Mouse (Mus musculus): ENCODE measurements around the gene Cd55. TPM values are rescaled to one million over a fixed set of nuclear protein-coding genes. Genes with fewer than 3 reads are reported as not detected.
"Not testable (repeated sequence)": the region's sequence is repeated elsewhere in the genome, so short reads cannot be mapped to it uniquely, and the experiment has no call there.

Gene Cd55
- polyA plus RNA-seq, 1 experiment from 2014 or later = 15.1 TPM

DNA sequence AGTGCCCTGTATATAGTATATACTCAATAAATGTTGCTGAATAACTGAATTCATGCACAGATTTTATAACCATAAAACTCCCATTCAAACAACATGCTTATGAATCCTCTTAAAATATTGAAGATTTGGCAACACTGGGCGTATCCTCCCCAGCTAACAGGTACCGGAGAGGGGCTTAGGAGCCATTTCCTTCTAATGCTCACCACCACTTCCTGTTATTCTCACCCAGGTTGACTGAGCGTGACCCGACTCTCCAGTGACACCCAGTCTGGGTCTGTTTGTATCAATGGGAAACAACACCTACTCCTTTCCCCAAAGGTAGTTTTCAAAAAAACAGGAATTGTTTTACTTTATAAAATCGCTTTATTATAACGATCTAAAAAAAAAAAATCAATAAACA lies 12.4 kb upstream of the Cd55 start:
- no peak overlapping the region for H3K4me2 ChIP-seq
- H3K36me3 ChIP-seq = no peaks in the 10 kb centered on the region
- H3K9ac ChIP-seq = no peak overlapping the region
- H3K4me1 ChIP-seq (replicated peaks) = no peaks in the 10 kb centered on the region
- no peak overlapping the region for H3K27ac ChIP-seq
- H3K27me3 ChIP-seq = no peaks in the 10 kb centered on the region
- no peaks in the 10 kb centered on the region for H3K9me3 ChIP-seq (replicated peaks)
- WGBS = 77% methylated on average over 6 of the region's 6 CpGs
- H3K4me3 ChIP-seq = no peak overlapping the region
- no peak for ATAC-seq (replicated peaks; ENCODE audit: insufficient number of reproducible peaks, insufficient read depth, low FRiP score, low read depth)

DNA sequence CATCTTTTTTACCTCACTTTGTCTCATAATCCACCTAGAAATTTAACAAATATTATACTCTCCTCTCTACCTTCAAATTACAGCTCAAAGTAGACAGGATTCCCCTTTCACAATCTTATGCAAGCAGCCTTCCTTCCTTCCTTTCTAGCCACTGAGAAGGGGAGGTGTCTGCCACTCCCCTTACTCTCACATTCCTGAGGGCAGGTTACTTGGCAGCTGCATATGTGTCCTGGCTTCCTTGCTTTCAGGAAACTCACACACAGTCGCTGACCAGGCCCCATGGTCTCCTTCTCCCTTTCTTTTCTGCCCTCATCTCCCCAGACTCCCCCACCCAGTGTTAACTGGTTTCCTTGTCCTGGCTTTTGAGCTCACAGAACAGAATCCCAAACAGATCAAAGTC lies 11.7 kb upstream of the Cd55 start:
- no peak overlapping the region for H3K4me2 ChIP-seq
- no peaks in the 10 kb centered on the region for H3K4me1 ChIP-seq (replicated peaks)
- no peaks in the 10 kb centered on the region for H3K27me3 ChIP-seq
- WGBS = 17% methylated on average over 1 of the region's 1 CpGs
- no peaks in the 10 kb centered on the region for H3K9me3 ChIP-seq (replicated peaks)
- no peak overlapping the region for H3K9ac ChIP-seq
- no peaks in the 10 kb centered on the region for H3K36me3 ChIP-seq
- ATAC-seq (replicated peaks; ENCODE audit: insufficient number of reproducible peaks, insufficient read depth, low FRiP score, low read depth) = no peak; the same call in 1 of the 2 replicates
- no peak overlapping the region for H3K4me3 ChIP-seq
- H3K27ac ChIP-seq = no peak overlapping the region

DNA sequence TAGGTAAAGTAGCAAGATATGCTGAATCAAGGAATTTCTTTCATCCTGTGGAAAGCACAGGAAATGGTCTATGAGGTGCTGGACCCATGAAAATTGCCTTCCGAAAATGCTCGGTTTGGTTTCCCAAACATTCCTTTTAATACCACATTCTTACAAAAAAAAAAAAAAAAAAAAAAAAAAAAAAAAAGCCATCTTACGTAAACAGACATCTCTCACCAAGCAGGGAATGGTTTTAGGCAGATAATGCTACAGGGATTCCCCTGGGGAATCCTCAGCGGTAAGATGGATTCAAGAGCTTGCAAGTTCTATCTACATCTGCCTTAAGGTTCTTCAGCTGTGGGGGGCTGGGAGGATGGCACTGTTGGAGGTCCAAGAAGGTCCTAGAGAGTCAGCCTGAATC lies 7.5 kb upstream of the Cd55 start:
- no peak overlapping the region for H3K4me3 ChIP-seq
- no peak for ATAC-seq (replicated peaks; ENCODE audit: insufficient number of reproducible peaks, insufficient read depth, low FRiP score, low read depth)
- H3K36me3 ChIP-seq = no peaks in the 10 kb centered on the region
- no peaks in the 10 kb centered on the region for H3K4me1 ChIP-seq (replicated peaks)
- no peaks in the 10 kb centered on the region for H3K27me3 ChIP-seq
- no peak overlapping the region for H3K9ac ChIP-seq
- no peaks in the 10 kb centered on the region for H3K9me3 ChIP-seq (replicated peaks)
- no peak overlapping the region for H3K4me2 ChIP-seq
- H3K27ac ChIP-seq = no peak overlapping the region
- WGBS = 77% methylated on average over 4 of the region's 4 CpGs

DNA sequence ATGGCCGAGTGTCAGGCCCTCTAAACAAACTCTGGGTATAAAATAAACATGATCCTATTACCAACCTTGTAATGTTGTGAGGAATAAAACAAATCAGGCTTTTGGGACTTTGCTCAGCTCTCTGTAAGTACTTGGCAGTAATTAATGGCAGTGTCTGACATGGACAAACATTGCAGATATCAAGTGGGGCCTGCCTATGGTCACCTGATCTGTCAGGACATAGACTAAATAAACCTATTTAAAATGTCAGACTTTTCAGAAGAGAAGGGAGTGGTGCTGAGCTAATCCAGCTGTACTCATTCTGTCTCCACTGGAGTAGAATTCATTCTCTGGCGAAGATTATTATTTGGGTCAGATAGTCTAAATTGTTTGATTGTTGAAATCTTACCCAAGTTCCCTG lies 4.9 kb upstream of the Cd55 start:
- Histone ChIP-seq H3K27ac (no peak overlapping the region), H3K4me3 (no peak overlapping the region), H3K27me3 (no peaks in the 10 kb centered on the region), H3K4me2 (no peak overlapping the region), H3K36me3 (no peaks in the 10 kb centered on the region), H3K4me1 (replicated peaks) (peaks cover 5% of the 10 kb centered on the region; the same call in 1 of the 2 replicates), H3K9ac (no peak overlapping the region), H3K9me3 (replicated peaks) (no peaks in the 10 kb centered on the region)
- WGBS = 43% methylated on average over 2 of the region's 2 CpGs
- no peak for ATAC-seq (replicated peaks; ENCODE audit: insufficient number of reproducible peaks, insufficient read depth, low FRiP score, low read depth)

- no peak overlapping the region for H3K4me2 ChIP-seq
- no peak overlapping the region for H3K27ac ChIP-seq
- H3K27me3 ChIP-seq = no peaks in the 10 kb centered on the region
- peaks cover 5% of the 10 kb centered on the region for H3K4me1 ChIP-seq (replicated peaks)
- no peak for ATAC-seq (replicated peaks; ENCODE audit: insufficient number of reproducible peaks, insufficient read depth, low FRiP score, low read depth)
- no peak overlapping the region for H3K9ac ChIP-seq
- no peaks in the 10 kb centered on the region for H3K36me3 ChIP-seq
- no peak overlapping the region for H3K4me3 ChIP-seq
- no peaks in the 10 kb centered on the region for H3K9me3 ChIP-seq (replicated peaks)
Measured at GRCm38 (mm10) chr1:130464173-130464572, 1.6 kb upstream of the Cd55 start.

DNA sequence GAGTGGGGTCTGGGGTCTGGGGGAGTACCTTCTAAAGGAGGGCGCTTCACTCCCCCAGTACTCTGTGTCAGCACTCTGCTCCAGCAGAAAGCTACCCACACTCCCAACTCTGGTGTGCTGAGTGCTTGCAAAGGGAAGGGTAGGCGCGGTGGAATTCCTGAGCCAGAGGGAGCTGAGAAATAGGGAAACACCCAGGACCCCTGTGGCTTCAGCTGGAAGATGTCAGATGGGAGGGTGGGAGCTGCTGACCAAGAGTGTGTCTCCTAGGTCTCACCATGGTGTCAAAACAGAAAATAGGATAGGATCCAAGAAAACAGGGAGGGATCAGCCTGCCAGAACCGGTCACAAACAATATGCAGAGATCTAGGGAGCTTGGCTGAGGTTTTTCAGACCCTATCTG lies 323 bp upstream of the Cd55 start:
- Histone ChIP-seq H3K36me3 (no peaks in the 10 kb centered on the region), H3K9ac (peak overlapping the region; percentile 52), H3K27me3 (no peaks in the 10 kb centered on the region), H3K4me1 (replicated peaks) (peaks cover 5% of the 10 kb centered on the region), H3K9me3 (replicated peaks) (no peaks in the 10 kb centered on the region), H3K27ac (peak overlapping the region; percentile 68), H3K4me3 (peak overlapping the region; percentile 83), H3K4me2 (peak overlapping the region; percentile 96)
- no peak; the same call in 1 of the 2 replicates for ATAC-seq (replicated peaks; ENCODE audit: insufficient number of reproducible peaks, insufficient read depth, low FRiP score, low read depth)
- WGBS = 7% methylated on average over 4 of the region's 4 CpGs

DNA sequence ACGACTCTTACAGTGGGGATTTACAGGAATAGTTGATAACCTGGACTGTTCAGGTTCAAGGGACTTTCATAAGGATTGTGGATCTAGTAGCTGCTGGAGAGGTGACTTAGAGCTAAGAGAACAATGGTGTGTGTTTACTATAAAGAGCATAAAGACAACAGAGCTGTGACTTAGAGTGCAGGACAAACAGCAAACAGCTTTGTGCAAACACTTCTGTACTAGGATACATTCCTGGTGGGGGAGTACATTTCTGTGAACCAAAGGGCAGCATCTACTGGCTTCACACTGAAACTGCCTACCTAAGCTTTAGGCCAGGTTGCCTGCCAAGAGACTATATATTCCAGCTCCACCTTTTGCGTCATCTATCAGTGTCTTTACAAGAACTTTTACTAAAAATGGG lies 7.4 kb downstream of the Cd55 start:
- Histone ChIP-seq H3K27me3 (no peaks in the 10 kb centered on the region), H3K9me3 (replicated peaks) (no peaks in the 10 kb centered on the region), H3K36me3 (no peaks in the 10 kb centered on the region), H3K4me3 (no peak overlapping the region), H3K4me1 (replicated peaks) (no peaks in the 10 kb centered on the region), H3K4me2 (no peak overlapping the region), H3K9ac (no peak overlapping the region), H3K27ac (no peak overlapping the region)
- ATAC-seq (replicated peaks; ENCODE audit: insufficient number of reproducible peaks, insufficient read depth, low FRiP score, low read depth) = no peak
- 75% methylated on average over 2 of the region's 2 CpGs for WGBS

DNA sequence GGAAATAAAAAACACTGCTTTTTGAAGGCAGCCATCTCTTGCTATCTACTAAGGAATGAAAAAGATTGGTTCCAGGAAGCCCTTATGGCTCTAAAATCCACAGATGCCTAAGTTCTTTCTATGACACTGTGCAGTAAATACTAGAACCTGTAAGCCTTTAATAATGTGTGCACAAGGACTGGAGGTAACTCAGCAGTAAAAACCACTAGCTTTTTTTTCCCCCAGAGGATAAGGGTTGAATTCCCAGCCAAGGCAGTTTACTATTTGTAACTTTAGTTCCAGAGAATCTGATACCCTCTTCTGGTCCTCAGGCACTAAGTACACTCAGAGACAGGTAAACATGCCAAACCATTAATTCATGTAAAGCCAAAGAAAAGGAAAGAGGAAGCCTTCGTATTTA lies 19.6 kb downstream of the Cd55 start:
- H3K27ac ChIP-seq; H3K4me1 ChIP-seq (replicated peaks); H3K4me2 ChIP-seq; H3K9me3 ChIP-seq (replicated peaks); H3K9ac ChIP-seq; H3K4me3 ChIP-seq; H3K27me3 ChIP-seq; ATAC-seq (replicated peaks; ENCODE audit: insufficient number of reproducible peaks, insufficient read depth, low FRiP score, low read depth); H3K36me3 ChIP-seq: not testable (repeated sequence)
- 64% methylated on average over 1 of the region's 1 CpGs for WGBS

DNA sequence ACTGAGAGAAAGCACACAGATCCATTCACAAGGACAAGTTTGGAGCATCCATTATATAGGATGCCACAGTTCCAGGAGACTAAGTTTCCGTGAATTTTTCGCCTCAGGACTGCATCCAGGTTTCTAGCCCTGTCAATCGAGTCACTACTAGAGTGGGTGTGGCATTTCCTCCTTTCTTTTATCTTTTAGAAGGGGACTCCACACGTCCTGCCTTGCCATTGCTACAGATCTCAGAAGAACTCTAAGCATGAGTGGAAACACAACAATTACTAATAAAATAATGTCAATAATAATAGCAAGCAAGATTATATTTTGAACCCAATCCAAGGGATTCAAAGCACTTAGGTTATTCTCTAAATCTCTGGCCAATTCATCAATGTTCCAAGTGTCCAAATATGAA lies 31.6 kb downstream of the Cd55 start:
- no peak overlapping the region for H3K4me3 ChIP-seq
- WGBS = 72% methylated on average over 4 of the region's 4 CpGs
- no peaks in the 10 kb centered on the region for H3K9me3 ChIP-seq (replicated peaks)
- no peaks in the 10 kb centered on the region for H3K36me3 ChIP-seq
- no peaks in the 10 kb centered on the region for H3K27me3 ChIP-seq
- no peak overlapping the region for H3K4me2 ChIP-seq
- H3K27ac ChIP-seq = no peak overlapping the region
- no peaks in the 10 kb centered on the region for H3K4me1 ChIP-seq (replicated peaks)
- ATAC-seq (replicated peaks; ENCODE audit: insufficient number of reproducible peaks, insufficient read depth, low FRiP score, low read depth) = no peak
- H3K9ac ChIP-seq = no peak overlapping the region

DNA sequence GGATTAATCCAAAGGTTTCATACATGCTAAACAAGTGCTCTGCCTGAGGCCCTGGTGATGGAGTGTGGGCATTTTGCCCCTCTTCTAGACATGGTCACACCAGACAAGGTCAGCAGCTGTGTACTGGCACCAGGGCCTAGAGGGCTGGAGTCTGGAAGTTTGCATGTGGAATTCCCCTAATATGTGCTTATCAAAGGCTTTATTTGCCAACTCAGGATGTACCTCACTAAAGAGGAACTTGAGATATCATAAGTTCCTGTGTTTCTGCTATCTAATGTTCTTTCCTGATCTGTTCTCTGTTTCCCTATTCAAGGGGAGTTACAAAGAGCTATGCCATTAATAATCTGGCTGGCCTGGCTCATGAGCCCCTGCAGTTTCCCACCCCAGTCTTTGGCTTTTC lies 33.9 kb downstream of the Cd55 start:
- H3K27me3 ChIP-seq; H3K4me2 ChIP-seq; H3K9me3 ChIP-seq (replicated peaks); H3K27ac ChIP-seq; H3K9ac ChIP-seq; H3K4me3 ChIP-seq; H3K36me3 ChIP-seq; H3K4me1 ChIP-seq (replicated peaks): not testable (repeated sequence)
- peak; percentile 58 for ATAC-seq (replicated peaks; ENCODE audit: insufficient number of reproducible peaks, insufficient read depth, low FRiP score, low read depth)

GRCm38 (mm10) chr1:130427175-130427853 lies 35.2 kb downstream of the Cd55 start:
- H3K4me3 ChIP-seq; ATAC-seq (replicated peaks; ENCODE audit: insufficient number of reproducible peaks, insufficient read depth, low FRiP score, low read depth); H3K4me2 ChIP-seq; H3K36me3 ChIP-seq; H3K4me1 ChIP-seq (replicated peaks); H3K9me3 ChIP-seq (replicated peaks); H3K27me3 ChIP-seq; H3K9ac ChIP-seq; H3K27ac ChIP-seq: not testable (repeated sequence)
- WGBS = 60% methylated on average over 3 of the region's 3 CpGs

DNA sequence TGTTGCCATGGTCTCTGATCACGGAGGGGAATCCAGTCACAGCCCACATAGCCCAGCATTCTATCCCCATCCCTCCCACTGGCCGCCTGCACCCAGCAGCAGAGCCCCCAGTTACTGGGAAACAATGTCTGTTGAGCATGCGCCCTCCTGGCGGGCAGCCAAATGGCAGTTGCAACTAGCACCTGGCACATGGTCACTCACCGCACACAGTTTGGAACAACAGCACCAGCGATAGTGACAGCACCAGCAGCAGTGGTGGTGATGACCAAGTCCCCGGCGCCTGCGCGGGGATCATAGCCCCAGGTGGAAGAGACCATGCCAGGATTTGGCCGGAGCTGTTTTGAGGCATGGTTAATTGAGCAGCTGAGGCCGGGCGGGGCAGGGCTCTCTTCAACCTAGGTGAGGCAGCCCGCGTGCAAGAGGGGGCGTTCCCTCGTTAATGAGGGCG lies 39.9 kb downstream of the Cd55 start, which contains the start of gene Cd55b:
TSS of gene Cd55b (minus strand) at position 346 of the 448 bp plus-strand sequence.
- H3K4me2 ChIP-seq = peak within 1 kb of the TSS; percentile 40; the same call in 1 of the 2 replicates
- ATAC-seq (replicated peaks; ENCODE audit: insufficient number of reproducible peaks, insufficient read depth, low FRiP score, low read depth) = peak; percentile 50; the same call in 1 of the 2 replicates
- 38% methylated on average over 18 of the region's 18 CpGs for WGBS
- peaks cover 7% of the 10 kb centered on the region for H3K4me1 ChIP-seq (replicated peaks)
- no peak within 1 kb of the TSS for H3K27ac ChIP-seq
- no peaks in the 10 kb centered on the region for H3K9me3 ChIP-seq (replicated peaks)
- no peaks in the 10 kb centered on the region for H3K36me3 ChIP-seq
- no peaks in the 10 kb centered on the region for H3K27me3 ChIP-seq
- peak within 1 kb of the TSS; percentile 15; the same call in 1 of the 2 replicates for H3K4me3 ChIP-seq
- H3K9ac ChIP-seq = no peak within 1 kb of the TSS

Measured in heart, embryonic 15.5 days (tissue).